Mouse (Mus musculus) spleen, adult 2 months (tissue): ENCODE measurements around the gene Dnah14.

Experiments used
- CTCF ChIP-seq: fragments of 200-500 bp; IDR thresholded peaks from 2 replicates; pipeline ENCODE4 v1.5.1; 2011; ENCODE audit warnings: mild to moderate bottlenecking, inconsistent platforms; ENCODE audit not compliant: insufficient read depth, insufficient read length, insufficient replicate concordance; ENCODE audit errors: extremely low read depth
- POLR2A ChIP-seq: fragments of 200-500 bp; IDR thresholded peaks from 2 replicates; pipeline ENCODE4 v1.6.1; 2011; ENCODE audit warnings: low read depth, low read length, inconsistent platforms

DNA sequence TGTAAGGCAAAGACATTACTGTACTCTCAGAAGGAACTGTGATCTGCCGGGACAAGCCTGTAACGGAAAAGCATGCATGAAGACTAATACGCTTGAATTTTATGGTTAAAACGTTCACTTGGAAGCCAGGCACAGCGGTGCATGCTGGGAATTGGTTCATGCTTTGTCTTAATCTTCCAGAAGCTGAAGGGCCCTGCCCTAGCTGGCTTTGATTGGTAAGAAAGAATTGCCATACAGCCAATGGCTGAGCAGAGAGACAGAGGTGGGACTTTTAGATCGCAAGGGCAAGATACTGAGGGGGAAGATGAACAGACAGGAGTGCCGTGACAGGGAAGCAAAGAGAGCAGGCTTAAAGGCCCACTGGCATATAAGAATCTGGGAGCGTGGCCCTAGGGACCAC lies 6.8 kb downstream of the Dnah14 start:
- no peak for TF ChIP-seq POLR2A
- no peak for TF ChIP-seq CTCF
